Mouse (Mus musculus) left cerebral cortex, adult 9 months (tissue): ENCODE results near the gene Tcte1.

Source experiments
- DNase-seq, 2 experiments: peaks; one replicate each; pipeline ENCODE4 v3.0.0; 2022; ENCODE audit warnings: low spot score in 2 of 2

The Tcte1 gene

GRCm38 (mm10) chr17:45547461-45548190 lies 24.4 kb downstream of the Tcte1 start:
- no peak for DNase-seq

- peak in 1 of 2 experiments; percentile 75 for DNase-seq
Observed at GRCm38 (mm10) chr17:45548541-45549512, 25.6 kb downstream of the Tcte1 start.

DNA sequence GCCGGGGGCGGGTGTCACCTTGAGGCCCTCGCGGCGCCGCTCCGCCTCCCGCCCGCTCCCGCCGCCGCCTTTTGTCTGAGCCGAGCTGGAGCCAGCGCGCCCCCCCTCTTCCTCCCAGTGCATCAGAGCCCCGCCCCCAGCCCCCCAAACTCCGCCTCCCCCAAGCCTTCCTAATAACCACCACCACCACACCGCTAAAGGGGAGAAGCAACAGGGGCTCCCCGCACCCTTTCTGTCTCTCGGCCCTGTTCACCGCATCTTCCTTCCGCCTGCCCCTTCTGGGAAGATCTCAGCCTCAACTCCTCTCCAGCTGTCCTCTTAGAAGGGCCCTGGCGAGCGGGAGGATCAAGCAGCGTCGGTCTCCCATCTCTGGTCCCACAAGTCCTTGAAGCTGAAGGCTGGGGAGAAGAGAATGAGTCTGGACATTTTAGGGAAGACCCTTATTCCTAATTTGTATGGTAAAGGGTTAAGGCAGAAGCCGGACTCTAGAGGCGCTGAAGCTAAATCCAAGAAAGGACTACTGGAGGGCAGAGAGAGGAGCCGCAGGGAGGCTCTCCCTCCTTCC lies 26.5 kb downstream of the Tcte1 start, which contains the start of gene Tmem151b:
TSS of gene Tmem151b (minus strand) at position 61 of the 565 bp plus-strand sequence.
- no peak for DNase-seq

- no peak for DNase-seq
Observed at GRCm38 (mm10) chr17:45550253-45550652, 27.0 kb downstream of the Tcte1 start.

- DNase-seq, result no peak
Observed at GRCm38 (mm10) chr17:45551249-45551796, 28.1 kb downstream of the Tcte1 start.

DNA sequence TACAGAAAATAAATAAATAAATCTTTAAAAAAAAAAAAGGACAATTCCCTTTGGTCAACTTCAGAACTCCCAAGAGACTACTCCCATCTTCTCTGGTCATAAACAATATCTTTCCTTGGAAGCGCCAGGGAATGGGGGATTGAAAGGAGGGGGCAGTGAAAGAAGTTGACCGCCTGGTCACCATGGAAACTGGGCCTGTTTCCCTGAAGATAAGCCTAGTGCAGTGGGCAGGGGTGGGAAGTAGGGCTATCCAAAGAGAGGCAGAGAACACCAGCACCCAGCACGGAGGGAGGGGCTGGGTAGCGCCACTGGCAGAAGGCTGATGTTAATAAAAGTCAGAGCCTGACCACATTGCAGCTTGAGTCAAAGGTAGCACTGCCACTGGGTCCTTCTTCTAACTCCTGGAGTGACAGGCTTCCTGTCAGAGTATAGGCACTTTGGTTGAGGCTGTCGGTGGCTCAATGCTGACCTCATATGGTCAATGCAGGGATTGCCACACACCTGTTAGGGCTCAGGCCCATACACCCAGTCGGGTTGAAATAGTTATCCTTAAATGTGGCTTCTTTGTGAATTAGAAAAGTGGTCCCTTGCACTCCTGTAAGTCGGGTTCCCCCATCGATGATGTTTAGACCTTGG lies 28.7 kb downstream of the Tcte1 start:
- peak in 1 of 2 experiments; percentile 90 for DNase-seq

DNA sequence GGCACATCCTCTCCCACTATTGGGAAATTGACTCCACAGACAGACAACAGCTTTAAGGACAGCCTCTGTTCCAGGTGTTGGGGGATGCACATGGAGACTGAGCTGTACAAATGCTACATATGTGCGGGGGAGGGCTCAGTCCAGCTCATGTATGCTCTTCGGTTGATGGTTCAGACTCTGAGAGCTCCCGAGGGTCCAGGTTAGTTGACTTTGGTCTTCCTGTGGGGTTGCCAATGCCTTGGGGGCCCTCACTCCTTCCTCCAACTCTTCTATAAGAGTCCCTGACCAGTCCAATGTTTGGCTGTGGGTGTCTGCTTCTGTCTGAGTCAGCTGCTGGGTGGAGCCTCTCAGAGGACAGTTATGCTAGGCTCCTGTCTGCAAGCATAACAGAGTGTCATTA lies 29.8 kb downstream of the Tcte1 start:
- no peak for DNase-seq

DNA sequence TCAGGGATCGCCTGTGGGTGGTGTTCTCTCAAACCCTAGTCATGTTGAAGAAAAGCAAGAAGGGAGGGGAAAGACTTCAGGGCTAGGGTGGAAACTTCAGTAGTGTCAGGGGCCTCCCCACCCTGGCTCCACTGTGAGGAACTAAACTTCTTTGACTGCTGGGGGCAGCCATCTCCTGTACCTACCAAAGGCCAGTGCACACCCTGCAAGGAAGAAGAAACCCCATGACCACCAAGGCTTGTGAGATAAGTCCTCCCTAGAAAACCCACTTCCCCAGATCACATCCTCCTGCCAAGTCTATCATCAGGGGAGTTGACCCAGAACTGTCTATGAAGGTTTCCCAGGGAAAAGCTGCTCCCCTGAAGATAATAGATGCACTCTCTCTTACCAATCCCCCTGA lies 31.2 kb downstream of the Tcte1 start:
- DNase-seq, result no peak

DNA sequence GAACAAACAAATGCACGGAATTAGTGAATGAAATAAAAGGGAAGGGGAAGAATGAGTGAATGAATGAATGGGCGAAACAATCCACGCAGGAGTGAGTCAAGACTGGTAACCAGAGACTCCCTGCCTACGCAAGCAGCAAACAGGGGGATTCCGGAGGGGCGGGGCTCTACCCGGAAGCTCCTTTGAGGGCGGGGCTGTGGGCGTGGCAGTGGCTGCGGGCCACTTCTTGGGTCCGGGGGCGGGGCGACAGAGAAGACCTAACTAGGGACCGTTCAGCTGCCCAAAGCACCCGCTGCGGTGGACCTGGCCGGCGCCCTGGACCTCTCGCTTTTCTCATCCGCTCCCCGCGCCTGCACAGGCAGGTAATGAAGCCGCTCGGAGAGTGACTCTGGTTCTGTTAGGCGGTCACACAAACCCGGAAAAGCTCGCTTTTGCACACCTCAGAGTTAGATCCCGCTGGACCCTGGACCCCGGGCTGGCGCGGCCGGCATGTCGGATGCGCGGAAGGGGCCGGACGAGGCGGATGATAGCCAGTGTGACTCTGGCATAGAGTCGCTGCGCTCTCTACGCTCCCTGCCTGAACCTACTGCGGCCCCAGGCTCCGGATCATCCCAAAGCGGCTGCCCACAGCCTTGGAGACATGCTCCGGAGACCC lies 32.3 kb downstream of the Tcte1 start, which contains the start of gene Nfkbie:
TSS of gene Nfkbie (plus strand) at position 252 of the 655 bp plus-strand sequence.
- peak in 1 of 2 experiments; percentile 90 for DNase-seq

- DNase-seq, result no peak
Observed at GRCm38 (mm10) chr17:45556107-45556489, 32.9 kb downstream of the Tcte1 start.

DNA sequence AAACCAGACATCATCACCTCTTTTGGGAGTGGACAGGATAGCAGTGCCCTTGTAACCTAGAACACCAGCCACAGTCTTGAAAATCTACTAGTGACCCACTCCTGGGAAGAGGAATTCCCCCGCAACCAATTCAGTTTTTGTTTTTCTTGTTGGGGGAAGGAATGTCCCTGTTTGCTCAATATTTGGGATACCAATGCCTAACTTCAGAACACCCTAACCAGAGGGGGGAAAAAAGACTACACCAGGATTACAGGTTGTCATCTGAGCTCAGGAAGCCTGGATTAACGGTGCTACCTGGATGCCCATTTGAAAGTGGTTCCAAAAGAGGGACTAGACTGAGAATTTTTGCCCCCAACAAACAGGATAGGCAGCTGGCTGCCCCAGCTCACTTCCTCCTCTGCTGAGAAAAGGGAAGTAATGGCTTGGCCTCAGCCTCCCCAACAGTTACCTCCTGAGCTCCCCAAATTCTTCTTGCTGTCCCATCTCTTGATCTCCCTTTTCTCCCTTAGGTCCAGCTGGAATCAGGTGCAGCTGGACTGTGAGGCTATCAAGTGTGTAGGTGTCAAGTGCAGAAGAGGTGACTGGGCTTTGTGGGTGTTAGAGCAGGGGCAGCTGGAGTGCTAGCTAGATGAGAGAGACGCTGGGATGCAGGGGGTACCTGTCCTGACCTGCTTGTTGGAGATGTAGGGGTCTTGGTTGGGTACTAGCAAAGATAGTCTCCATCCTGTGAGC lies 33.4 kb downstream of the Tcte1 start:
- DNase-seq, result no peak

DNA sequence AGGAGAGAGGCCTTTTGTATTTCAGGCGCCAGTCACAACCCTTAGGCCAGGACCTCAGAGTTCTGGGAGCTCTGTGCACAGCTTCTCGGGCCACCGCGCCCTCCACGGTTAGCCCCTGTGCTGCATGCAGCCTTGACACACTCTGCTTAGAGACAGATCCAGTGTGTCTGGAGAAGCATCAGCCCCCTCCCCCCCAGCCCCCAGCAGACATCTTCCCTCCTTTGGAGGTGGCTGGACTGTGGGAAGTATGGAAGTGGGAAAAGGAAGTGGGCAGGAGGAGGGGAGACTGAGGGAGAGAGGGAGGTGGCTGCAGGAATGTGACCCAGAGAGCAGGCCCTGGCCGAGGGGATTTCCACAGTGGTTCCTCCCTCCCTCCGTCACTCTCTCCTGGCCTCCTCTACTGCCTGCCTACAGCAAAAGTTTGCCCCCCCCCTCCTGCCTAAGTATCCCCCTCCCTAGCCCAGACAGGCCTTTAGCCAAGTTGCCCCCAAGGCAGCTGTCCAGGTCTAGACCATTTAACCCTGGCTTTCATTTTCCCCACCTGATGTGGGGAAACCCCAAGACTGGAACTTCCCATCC lies 34.1 kb downstream of the Tcte1 start:
- DNase-seq, result no peak

- DNase-seq, result no peak
Observed at GRCm38 (mm10) chr17:45557998-45558862, 35.0 kb downstream of the Tcte1 start.

GRCm38 (mm10) chr17:45559732-45560525 lies 36.7 kb downstream of the Tcte1 start:
- DNase-seq, result no peak

DNA sequence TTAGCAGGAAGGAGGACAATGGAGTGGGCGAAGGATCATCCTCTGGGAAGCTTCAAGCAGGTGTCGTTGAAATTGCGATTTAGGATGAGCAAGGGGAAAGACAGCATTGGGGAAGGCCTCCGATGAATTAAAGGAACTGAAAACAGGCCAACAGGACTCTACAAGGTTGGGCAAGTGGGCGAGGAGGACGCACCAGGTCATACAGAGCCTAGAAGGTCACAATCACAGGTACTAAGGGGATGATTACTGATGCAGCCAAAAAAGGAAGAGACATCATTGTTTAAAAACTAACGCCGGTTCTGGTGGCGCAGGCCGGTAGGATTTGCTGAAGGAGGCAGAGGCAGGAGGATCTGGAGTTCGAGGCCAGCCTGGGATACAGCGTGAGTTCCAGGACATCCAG lies 40.0 kb downstream of the Tcte1 start:
- DNase-seq, result no peak

- peak; percentile 75 to 90 for DNase-seq
Observed at GRCm38 (mm10) chr17:45563655-45564530, 40.7 kb downstream of the Tcte1 start, which contains the start of gene Slc35b2. Gene Slc35b2 (plus strand): TSS chr17:45563874.

DNA sequence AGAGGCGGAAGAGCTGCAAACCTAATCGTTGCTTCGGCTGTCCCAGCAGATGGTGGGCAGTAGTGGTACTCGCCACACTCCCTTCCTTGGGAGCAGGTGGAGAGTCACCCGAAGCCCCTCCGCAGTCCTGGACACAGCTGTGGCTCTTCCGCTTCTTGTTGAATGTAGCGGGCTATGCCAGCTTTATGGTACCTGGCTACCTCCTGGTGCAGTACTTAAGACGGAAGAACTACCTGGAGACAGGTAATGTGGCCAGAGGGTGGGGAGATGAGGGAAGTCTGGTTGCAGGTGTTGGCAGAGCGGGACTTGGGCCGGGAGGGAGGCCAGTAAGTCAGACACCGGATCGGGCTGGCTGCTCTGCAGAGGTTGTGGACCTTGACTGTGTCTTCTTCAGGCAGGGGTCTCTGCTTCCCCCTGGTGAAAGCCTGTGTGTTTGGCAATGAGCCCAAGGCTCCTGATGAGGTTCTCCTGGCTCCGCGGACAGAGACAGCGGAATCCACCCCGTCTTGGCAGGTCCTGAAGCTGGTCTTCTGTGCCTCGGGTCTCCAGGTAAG lies 41.4 kb downstream of the Tcte1 start:
- no peak for DNase-seq
